Mouse (Mus musculus) kidney, adult 10 weeks (tissue): Measurements from ENCODE around the gene Pcdh15. TPM values are rescaled to one million over a fixed set of nuclear protein-coding genes. Genes with fewer than 3 reads are reported as not detected.

ENCODE experiments used
- polyA plus RNA-seq: library from polyadenylated mRNA; stranded (reverse); fragments of 350-450 nt; fragmentation: Illumina TruSeq; extraction: RNeasy Lipid Tissue Mini Kit (QIAGEN cat#74804); gene quantifications from one replicate; pipeline ENCODE4 v1.2.3, GENCODE M21; 2014; ENCODE audit warnings: low read depth, low replicate concordance

Gene Pcdh15
- polyA plus RNA-seq = not detected

GRCm38 (mm10) chr10:73098966-73099845, at the start of gene Pcdh15:
Gene Pcdh15, plus strand, starts transcription at chr10:73099342.

